Mouse (Mus musculus) right cerebral cortex, postnatal 36 days (tissue): Measurements from ENCODE around the gene Gtf2h3.
"Not testable (repeated sequence)": the region's sequence is repeated elsewhere in the genome, so short reads cannot be mapped to it uniquely, and the experiment has no call there.

ENCODE experiments used
- DNase-seq, 2 experiments: peaks; one replicate each; pipeline ENCODE4 v3.0.0; 2022; ENCODE audit warnings: low spot score in 2 of 2, mixed read lengths in 1 of 2

The Gtf2h3 gene

DNA sequence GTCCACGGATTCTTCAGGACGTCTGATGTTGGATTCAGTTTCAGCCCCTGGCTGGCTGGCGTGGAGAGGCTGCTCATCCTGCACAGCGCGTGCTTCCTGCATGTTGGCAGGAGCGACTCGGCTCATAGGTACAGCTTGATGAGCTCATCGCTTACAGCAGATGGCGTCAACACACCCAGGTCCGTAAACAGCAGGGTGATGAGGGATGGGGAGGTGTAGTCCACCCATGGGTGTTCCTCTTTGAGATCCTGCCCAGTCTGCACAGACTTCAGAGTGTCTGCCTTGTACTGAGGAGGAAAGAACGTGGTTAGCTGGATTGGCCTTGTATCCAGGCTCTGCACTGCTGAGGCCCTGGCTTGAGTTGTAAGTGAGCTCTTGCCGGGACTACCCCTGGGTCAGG, 7.9 kb upstream of the Gtf2h3 start:
- DNase-seq: peak; percentile 67 to 72

DNA sequence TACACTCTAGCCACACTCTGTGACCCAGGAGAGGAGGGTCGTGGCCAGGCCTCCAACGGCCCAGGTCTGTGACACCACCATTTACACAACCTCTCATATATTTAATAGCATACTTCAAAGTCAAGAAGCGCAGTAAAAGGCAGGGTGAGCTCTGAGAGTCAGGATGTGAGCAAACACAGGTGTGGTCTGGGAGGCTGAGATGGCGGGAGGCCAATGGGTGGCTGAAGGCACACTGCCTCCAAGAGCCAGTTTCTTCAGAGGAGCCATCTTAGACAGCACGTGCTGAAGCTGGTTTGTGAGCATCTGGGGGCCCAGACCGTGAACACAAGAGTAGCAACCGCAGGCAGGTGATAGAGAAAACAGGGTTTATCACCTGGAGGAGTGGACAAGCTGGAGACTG, 3.5 kb upstream of the Gtf2h3 start:
- DNase-seq: no peak

DNA sequence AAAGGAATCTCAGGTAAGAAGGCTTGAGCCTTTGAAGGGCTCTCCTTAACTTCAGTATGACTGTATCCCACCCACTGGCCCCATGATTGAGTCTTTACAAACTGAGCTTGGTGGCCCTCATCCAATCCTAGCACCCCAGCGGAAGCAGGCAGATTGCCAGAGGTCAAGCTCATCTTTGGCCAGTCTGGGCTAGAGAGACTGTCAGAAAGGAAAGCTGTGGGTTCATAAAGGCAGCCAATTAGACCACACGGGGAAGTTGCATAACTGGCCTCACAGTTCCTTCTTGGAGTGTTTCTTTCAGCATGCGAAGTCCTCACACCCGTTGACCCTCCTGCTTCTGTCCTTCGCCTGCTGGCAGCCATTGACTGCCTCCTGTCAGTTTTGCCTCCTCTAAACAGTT, 3.6 kb downstream of the Gtf2h3 start:
- no peak for DNase-seq

DNA sequence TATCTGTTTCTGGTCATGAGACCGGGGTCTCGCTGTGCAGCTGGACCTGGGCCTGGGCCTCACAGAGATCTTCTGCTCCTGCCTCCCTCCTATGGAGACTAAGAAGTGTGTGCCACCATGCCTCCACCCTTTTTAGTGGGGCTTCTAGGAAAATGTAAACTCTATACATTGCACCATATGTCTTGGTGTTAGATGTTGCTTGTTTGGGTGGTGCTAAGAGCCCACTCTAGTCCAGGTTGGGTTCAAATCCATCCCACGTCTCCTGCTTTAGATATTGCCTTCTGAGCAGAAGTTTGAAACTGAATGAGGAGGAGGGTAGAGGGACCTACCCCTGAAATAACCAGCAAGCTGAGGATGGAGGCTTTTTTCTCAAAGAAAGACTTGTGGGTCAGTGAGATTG, 13.8 kb downstream of the Gtf2h3 start:
- DNase-seq: no peak

DNA sequence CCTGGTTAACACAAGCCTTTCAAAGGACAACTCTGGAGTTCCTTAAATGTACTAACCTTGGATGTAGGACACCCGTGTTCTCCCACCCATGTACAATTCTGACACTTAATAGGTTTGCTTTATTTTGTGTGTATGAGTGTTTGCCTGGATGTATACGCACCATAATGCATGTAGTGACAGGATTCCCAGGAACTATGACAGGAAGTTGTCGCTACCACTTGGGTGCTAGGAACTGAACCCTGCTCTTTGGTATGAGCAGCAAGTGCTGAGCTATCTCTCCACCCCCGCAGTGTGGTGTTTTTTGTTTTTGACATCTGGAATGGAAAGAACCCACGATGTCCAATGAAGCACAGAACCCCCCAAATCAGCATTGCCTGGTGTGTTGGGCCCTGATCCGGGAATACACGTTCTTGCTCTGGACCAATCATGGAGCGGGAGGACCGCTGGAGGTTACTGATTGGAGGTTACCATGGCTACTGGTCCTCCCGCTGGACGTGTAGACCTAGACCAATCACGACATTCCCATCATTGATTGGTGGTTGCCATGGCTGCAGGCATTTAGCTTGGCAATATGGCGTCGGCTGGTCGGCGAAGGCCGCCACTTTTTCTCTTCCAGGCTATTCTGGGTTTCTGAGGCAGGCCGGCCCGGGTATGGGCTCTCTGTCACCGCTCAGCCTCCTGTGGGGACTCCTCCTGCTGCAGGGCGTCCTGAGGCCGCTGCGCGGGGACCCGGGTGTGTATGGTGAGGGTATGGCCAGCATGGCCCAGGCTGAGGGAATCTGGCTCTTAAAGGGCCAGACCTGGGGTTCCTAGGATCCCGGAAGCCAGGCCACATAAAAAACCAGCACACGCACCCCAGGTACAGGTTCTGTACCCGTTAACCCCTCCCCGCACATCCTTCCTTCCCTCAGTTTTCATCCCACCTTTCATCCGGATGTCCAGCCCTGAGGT, 19.6 kb downstream of the Gtf2h3 start:
- DNase-seq: peak; percentile 94 to 98

DNA sequence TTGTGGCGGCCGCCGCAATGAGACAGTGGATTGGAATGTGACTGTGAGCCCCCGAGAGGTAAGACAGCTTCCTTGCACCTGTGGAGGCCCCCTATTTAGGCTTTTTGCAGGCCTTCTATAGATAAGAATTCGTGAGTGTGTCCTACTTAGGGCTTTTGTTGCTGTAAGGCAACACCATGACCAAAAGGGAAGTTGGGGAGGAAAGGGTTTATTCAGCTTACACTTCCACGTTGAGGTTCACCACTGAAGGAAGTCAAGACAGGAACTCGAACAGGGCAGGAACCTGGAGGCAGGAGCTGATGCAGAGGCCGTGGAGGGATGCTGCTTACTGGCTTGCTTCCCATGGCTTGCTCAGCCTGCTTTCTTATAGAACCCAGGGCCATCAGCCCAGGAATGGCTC, 20.8 kb downstream of the Gtf2h3 start:
- not testable (repeated sequence) for DNase-seq

DNA sequence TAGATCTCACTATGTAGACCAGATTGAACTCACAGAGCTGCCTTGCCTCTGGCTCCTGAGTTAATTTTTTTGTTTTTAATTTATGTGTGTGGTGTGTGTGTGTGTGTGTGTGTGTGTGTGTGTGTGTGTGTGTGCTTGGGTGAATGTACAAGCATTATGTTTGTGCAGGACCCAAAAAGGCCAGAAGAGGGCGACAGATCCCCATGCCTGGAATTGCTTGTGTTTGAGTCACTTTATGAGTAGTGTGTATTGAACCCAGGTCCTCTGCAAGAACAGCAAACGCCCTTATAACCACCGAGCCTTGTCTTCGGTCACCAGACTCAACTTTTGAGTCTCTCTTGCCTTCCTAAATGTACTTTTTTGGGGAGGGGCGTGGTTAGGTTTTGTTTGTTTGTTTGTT, 23.4 kb downstream of the Gtf2h3 start:
- DNase-seq: no peak

DNA sequence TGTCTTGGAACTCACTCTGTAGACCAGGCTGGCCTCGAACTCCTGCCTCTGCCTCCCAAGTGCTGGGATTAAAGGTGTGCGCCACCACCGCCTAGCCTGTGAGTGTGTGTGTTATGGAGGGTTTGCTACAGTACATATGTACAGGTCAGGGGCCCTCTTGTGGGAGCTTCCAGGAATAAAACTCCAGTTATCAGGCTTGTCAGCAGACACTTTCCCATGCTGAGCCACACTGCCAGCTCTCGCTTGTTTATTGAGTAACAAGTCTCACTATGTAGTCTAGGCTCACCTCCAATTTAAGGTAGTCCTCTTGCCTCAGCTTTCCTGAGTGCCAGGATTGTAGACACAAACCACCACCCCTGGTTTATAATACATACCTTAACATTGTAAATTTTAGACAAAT, 25.4 kb downstream of the Gtf2h3 start:
- no peak for DNase-seq

DNA sequence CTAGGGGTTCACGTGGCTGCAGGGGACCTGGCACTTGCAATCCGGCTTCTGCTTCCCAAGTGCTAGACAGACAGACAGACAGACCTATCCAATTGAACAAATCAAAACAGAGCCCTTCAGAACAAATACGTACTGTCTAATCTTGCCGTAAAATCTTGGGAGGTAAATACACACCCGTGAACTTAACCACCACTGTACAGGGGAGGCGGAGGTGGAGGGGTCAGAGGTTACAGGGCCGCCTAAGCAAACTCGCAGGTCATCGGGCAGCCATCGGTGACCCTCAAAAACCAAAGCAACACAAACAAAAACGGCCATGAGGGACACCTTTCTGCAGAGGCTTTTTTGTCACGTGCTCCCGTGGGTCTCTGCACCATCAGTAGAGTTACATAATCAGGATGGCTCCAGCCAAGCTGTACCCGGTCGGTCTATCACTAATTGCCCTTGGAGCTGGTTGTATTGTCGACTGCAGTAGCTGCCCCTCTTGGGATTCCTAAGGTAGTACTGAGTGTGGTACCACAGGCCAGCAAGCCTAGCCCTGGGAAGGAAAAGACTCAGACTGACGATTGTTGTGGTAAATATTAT, 26.2 kb downstream of the Gtf2h3 start:
- no peak for DNase-seq

DNA sequence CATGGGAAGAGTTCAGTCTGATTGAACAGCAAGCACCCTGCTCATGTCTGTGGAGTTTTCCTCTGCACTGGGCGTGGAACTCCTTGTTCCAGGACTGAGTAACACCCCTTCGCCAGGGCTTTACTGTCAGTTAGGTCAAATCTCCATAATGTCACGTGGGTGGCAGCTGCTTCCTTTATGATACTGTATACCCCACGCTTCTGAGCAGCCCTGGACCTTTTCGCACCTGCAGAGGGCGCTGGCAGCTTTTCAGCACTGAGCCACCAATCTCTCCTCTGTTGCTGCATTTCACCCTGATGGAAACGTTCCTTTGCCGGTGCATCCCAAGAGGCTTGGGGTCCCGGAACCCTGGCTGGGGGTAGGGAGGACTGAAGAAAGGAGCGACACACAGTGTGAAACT, 32.0 kb downstream of the Gtf2h3 start:
- DNase-seq: no peak

DNA sequence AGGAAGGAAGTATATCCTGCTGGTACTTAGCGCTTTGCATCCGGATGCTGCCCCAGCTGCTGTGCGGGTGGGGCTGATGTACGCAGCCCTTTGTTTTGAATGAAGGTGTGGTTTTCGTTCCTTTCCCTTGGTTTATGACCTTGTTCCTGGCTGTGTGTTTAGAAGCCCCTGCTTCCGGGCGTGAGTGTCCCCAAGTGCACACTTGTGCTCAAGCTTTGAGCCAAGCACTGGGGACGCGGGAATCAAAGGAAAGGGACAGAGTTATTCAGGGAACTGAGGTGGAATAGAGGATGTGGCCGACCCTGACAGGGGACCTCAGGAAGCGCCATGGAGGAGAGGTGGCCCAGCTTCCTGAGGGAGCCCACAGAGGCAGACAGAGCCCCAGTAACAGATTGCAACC, 35.8 kb downstream of the Gtf2h3 start:
- no peak for DNase-seq

DNA sequence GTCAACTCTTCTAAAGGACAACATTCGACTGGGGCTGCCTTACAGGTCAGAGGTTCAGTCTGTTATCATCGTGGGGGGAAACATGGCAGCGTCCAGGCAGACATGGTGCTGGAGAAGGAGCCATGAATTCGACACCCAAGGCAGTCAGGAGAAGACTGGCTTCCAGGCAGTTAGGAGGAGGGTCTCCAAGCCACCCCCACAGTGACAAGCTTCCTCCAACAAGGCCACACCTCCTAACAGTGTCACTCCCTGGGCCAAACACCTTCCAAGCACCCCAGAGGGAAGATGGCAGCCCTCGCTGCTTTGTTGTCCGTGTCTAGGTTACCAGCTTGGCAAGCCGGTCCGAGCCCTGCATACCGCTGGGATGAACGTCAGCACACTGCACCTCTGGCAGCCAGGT, 39.8 kb downstream of the Gtf2h3 start:
- DNase-seq: no peak

DNA sequence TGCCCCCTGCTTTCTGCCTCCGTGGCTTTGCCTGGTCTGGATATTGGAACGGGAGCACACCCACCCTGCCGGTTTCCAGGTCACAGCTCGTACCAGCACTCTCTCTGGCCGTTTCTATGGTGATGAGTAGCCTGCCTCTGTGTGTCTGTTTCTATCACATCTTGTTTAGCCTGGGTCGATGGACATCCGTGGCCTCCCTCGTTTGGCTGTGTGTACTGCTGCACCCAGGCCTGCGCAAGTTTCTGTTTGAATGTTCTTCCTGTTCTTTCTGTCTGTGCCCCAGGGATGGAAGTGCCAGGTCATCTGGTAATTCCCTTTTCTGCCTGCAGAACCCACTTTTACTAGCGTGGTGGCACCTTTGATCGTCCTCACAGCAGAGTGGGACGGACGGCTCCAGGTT, 42.4 kb downstream of the Gtf2h3 start:
- DNase-seq: no peak

DNA sequence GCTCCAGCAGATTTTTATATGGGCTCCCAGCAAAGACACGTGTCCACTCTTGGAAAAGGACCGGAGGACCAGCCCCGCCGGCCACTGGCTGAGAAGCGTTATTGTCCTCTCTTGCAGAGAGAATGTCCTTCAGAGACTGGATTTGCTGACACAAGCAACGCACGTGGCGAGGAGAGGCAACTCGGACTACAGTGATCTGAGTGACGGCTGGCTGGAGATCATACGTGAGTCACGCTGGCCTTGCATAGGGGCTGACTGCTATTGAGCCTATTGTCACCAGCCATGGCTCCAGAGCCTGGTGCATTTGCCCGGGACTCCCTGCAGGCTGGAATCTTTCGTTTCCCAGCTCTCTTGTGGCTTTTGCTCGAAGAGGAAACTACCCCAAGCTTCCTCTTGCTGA, 44.0 kb downstream of the Gtf2h3 start:
- no peak for DNase-seq

DNA sequence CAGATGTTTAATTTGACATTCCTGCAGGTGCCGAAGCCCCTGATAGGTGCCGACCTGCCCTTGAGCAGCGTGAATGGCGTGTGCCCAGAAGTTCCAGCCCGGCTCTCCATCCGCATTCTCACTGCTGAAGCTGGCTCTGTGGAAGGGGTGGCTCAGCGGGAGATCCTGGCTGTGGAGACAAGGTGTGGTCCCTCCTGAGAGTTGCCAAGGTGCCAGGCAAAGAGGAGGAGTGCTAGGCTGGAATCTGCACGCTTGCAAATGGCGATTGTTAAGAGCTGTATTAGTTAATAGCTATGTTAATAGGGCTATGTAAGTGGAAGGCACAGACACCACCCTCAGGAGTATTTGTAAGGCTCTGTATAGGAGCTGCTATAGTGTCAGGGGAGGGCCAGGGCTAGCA, 45.4 kb downstream of the Gtf2h3 start:
- DNase-seq: no peak

DNA sequence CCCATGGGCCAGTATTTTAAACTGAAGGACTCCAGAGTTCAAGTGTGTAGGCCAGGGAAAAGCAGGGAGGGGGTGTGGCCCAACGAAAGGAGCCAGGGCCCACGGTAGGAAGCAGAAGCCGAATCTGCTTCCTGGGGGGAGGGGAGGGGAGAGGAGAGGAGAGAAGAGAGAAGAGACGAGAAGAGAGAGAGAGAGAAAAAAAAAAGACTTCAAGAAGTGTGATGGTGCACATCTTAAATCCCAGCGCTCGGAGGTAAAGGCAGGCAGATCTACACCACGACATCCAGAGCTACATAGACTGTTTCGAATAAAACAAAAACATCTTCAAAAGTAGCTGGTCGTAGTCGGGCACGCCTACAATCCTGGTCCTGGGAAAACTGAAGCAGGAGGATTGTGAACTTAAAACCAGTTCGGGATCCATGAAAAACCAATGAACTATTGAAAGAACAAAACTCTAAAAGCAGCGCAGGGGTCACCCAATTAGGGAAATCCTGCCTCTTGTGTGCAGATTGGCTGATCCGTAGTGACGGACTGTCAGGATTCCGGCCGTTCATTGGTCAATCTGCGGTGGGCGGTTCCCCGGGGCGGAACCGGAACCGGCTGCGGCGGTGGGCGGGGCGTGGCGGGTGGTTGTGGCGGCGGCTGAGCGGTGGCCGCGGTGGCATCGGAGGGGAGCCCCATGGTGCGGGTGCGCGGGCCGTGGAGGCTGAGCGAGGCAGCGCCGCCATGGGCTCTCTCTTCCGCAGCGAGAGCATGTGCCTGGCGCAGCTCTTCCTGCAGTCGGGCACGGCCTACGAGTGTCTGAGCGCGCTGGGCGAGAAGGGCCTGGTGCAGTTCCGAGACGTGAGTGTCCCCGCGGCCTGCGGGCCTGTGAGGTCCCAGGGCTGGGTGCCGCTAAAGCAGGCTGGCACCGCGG, 49.8 kb downstream of the Gtf2h3 start, which contains the start of gene Atp6v0a2:
Gene Atp6v0a2, plus strand, starts transcription at position 129 of the 916 bp plus-strand sequence.
- DNase-seq: peak; percentile 90 to 92

DNA sequence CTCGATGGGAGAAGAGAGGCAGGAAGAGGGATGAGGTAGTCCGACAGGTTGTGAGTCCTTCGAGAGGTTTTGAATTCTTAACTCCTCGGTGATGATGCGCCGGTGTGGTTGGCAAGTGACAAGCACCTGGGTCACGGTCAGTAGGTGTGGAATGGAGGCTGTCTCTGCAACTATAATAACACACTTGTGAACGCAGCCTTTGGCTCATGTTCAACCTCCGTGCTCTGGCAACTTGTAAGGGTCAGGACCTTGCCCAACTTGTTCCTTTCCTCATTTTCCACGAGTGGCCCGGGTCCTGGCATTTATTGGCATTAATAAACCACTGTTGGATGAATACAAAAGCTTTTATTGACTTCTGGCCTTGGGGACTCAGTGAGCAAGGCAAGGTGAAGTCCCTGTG, 50.7 kb downstream of the Gtf2h3 start:
- DNase-seq: no peak

DNA sequence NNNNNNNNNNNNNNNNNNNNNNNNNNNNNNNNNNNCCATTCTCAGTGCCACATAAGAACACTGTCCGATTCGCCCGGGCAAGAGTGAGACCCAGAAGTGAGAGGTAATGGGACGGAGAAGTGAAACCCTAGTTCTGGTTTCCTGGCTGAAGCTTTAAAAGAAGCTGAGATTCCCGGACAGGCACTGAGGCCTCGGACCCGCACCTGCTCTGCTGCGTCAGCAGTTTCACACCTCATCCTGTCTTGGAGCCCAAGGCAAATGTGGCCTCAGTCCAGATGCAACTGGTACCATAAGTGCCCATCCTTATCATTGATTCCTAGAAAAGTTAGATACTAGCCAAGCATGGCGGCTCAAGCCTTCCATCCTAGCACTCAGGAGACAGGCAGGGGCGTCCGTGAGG, 52.7 kb downstream of the Gtf2h3 start:
- no peak for DNase-seq

DNA sequence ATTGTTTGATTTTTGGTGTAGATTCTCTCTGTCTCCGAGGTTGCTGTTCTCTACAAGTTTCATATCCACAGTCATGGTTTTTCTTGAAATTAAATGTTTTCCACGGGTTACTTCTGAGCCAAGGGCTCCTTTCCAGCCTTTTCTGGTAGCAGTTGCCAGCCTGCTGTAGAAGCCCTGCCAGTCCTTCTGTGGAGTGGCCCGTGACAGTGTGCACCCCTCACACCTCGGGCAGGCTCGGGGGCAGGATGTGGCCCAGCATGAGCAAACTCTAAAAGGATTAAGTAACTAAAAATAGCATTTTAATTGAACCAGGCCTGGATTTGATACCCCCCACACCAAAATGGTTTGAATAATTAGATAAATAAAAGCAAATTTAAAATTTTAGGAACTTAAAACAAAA, 53.5 kb downstream of the Gtf2h3 start:
- no peak for DNase-seq

DNA sequence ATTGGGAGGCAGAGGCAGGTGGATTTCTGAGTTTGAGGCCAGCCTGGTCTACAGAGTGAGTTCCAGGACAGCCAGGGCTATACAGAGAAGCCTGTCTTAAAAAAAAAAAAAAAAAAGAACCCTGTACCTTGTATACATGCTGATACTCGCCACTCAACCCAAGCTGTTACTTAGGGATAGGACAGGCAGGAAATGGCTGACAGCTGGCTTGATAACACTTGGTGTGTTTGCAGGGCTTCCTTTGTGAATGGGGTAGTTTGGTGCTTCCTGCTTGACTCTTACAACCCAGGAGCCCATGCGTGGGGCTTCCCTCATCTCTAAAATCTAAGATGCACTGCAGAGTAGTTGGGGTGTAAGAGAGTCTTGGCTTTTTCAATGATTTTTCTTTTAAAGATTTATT, 54.5 kb downstream of the Gtf2h3 start:
- DNase-seq: no peak

DNA sequence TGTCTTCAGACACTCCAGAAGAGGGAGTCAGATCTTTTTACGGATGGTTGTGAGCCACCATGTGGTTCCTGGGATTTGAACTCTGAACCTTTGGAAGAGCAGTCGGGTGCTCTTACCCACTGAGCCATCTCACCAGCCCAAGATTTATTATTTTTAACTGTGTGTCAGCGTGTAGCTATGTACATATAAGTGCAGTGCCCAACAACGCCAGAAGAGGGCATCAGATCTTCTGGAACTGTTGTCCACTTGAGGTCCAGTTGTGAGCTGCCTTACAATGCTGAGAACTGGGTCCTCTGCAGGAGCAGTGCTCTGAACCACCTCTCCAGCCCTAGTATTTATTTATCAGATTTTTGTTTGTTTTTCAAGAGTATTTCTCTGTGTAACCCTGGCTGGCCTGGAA, 56.1 kb downstream of the Gtf2h3 start:
- DNase-seq: not testable (repeated sequence)

DNA sequence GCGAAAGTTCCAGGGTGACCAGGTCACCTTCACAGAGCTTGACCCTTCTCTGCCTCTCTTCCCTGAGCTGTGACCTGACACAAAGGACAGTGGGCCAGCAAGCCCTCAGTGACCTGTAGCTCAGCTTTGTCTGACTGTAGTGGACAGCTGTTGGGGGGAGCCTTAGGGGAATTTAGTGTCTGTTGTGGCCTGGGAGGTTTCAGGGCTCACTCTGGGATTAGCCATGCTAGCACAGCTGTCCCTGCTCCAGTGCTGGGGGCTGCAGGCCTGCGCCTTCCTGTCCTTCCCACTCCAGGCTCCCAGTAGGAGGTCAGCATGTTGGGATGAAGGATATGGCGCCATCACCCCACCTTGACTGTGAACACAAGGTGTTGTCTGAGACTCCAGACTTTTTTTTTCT, 57.2 kb downstream of the Gtf2h3 start:
- DNase-seq: no peak
